Mouse (Mus musculus) granulocyte monocyte progenitor cell, adult 5-6 weeks (primary cell): ENCODE results near the gene Tyk2. TPM values are rescaled to one million over a fixed set of nuclear protein-coding genes. Genes with fewer than 3 reads are reported as not detected.

Experiments
- ATAC-seq: replicated peaks from 2 replicates; pipeline ENCODE4 v1.8.0; 2016; ENCODE audit warnings: mild to moderate bottlenecking, moderate TSS enrichment, inconsistent platforms; ENCODE audit not compliant: poor library complexity, severe bottlenecking
- total RNA-seq, 2 experiments: library from RNA; stranded (forward) in 1 of 2; stranded (reverse) in 1 of 2; fragments of 200-712, 200-1000 nt in 1 of 2; fragments of >200 nt in 1 of 2; fragmentation: Nextera tagmentation in 1 of 2; gene quantifications; 2 replicates each; pipeline ENCODE4 v1.2.3; 2014 to 2017

The Tyk2 gene
- total RNA-seq (2014; fragmentation: Nextera tagmentation) (27.1 and 28.6 TPM in 2 replicates), total RNA-seq (2017) (19.0 and 19.8 TPM in 2 replicates)

DNA sequence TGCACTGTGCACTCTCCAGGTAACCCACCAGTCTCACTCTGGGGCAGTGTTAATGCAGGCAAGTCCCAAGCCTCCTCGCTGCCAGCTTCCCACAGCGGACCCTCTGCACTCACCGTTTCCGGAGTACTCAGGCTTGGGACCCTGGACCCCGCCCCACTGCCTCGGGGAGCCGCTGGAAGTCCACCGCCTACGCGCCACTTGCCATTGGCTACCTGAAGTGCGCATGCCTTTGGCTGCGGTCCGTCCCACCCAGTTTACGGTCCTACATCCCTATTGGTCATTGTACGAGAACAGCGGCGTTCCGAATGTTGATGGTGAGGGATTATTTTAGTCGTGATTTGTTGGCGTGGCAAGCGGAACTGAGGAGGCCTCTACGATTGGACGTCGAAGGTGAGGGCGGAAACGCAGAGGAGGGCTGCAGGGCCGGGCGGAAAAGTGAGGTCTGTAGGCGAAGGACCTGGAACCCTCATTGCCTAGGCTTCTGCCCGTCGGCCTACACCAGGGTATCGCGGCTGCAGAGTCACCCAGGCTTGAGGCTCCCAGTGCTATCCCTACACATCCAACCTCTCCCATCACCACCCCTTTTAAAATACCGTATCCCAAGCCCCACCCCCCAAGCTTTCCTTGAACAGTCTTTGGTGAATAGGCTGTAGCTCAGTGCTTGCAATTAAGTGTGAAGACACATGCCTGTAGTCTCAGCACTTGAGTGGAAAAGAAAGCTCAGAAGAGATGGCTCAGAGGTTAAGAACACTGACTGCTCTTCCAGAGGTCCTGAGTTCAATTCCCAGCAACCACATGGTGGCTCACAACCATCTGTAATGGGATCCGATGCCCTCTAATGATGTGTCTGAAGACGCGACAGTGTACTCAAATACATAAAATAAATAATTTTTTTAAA is at the start of gene Tyk2:
Gene Tyk2 (minus strand): TSS at position 185 of the 898 bp plus-strand sequence.
- peak; percentile 83 for ATAC-seq

DNA sequence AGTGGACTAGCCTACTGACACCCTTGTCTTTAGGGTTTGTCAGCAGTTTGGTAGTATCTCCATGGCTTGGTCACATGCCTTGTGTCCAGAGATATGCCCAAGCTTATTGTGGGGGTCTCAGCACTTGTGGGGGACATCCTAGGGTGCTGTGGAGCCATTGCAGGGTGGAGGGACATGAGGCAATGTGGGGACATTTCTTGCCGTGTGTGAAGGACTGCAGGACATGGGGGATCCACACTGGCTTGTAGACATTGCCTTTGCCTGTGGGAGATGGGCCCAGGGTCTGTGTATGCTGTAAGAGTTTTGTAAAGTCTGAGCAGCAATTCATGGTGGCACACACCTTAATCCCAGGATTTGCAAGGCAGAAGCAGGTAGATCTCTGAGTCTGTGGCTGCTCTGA is 49.8 kb upstream of the Tyk2 start:
- ATAC-seq, result no peak

DNA sequence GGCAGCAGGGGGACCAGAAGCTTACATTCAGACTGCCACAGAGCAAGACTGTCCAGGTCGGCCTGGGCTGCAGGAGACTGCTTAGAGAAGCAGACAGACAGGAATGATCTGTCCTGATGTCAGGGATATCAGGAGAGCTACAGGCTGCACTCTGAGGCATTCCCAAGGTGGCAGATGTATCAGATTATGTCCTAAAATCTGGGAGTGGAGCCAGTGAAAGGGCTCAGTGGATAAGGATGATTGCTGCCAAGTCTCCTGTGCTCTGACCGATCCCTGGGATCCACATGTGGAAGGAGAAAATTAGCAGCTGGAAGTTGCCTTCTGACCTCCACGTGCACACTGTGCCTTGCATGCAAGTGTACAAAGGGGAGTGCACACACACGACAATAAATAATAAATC is 49.4 kb upstream of the Tyk2 start:
- no peak for ATAC-seq

DNA sequence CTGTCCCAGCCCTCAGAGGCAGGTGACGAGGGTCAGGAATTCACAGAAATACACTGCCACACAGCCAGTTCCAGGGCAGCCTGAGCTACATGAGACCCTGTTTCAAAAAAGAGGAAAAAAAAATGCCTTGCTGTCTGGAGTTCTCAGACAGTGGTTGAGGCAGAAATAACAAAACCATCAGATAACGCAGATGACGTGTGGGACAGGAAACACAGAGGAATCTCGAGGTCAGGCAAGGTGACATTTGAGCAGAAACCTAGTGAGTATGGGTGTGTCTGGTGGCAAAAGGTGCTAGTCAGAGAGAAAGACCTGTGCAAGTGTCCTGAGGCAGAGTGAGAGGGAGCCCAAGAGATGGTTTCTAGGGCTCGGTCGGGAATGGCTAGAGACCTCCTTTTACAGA is 41.3 kb upstream of the Tyk2 start:
- no peak for ATAC-seq

DNA sequence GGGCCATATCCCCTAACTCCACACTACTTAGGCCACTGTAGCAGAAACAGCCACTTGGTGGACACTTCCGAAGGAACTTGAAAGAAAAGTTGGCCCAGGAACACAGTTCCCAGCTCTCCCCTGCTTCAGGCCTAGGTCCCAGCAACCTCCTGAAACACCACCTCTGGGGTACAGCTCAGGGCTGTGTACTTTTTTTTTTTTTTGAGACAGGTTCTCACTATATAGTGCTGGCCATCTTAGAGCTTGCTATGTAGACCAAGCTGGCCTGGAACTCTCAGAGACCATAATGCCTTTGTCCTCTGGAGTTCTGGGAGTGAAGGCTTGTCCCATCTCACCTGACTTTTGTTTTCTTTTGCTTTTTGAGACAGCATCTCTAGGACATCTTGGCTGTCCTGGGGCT is 38.1 kb upstream of the Tyk2 start:
- no peak for ATAC-seq

DNA sequence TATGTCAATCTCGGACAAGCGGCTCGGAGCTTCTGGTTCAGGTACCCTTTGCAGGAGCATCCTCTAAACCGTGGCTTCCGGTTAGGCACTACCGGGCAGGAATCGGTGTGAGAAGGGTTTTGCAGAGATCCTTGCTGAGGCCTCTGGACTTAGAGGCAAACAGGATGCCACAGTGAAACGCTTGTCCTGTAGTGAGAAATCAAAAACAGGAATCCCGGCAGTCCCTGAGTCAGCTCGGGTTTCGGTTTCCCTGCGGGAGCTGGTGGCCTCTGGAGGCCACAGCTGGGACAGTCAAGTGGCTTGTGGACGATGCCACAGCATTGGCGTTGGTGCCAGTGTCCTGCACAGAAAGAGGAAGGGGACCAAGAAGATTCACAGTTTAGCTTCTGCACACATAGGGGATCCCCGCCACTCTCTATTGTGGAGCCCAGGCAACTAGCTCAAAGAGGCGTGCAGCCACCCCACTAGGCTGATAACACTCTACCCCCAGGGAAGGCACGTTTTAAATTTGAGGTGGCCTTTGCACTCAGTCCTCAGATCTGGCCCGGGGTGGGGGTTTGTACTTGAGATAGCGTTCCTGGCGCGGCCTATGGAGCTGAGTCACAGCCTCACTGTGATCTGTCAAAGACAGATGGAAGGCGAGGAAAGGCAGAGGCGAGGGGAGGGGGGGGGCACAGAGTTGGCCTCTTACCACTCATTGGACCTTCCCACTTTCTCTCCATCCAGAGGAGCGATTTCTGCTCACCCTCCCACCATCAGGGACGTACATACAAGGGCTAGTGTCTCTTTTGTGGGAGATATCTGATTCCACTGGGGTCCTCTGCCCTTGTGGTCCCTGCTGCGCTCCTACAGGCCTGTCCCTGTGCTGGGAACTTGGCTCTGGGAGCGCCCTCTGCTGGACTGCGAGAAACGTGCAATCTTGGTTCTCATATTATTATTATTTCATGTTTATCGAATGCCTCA is 37.4 kb upstream of the Tyk2 start:
- peak; percentile 69 for ATAC-seq

DNA sequence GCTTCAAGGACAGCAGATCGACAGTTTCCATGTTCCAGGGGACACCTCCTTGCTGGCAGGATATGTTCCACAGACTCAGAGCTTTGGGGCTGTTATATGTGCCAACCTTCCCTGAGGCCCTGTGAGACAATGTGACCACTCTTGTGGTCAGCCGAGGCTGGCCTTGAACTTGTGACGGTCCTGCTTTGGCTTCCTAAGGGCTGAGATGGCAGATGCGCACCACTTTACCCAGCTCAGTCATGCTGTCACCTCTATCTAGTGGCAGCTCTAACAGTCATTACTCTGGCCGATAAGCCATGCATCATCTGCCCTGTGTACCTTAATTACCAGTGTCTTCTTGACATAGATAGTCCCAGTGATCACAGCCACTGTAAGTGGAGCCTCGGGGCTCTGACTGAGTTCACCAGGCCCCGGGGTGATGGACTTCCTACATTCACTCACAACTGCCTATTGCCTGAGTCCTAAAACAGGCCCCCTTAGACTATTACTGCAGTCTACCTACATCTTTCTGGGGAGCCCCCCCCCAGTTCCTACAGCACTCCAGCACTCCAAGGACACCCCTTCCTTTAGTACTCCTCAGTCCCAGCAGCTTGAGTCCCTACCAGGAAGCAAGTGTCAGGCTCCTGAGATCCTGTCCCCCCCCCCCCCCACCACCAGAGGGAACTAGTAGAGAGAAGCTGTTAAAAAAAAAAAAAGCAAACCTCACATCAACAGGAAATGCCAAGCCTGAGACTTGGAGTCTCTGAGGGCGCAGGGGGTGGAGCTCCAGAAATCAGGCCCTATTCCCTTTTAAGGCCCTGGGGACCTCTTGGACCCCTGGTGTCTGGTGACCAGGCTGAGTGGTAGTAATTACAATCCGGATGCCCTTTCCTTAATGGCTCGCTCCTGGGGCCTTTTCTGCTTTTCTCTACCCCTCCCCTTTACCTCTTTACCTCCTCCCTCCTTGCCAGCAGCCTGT is 36.4 kb upstream of the Tyk2 start:
- ATAC-seq, result peak; percentile 21

DNA sequence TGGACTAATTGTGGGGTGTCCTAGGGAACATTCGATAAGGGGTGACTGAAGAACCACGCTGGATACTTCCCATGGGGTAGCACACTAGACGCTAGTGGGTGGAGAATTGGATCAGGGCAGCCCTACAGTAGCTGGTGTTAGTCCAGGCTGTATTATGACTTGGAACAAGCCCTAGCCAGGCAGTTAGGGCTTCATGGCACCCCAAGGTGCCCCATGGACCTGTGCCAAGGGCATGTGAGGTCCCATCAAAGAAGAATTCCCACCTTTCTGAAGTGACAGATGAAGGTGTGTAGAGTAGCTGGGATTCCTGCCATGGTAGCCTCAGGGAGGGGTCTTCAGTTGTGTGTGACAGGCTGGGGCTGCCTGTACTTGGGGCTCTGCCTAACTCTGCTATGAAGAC is 35.5 kb upstream of the Tyk2 start:
- ATAC-seq, result no peak

DNA sequence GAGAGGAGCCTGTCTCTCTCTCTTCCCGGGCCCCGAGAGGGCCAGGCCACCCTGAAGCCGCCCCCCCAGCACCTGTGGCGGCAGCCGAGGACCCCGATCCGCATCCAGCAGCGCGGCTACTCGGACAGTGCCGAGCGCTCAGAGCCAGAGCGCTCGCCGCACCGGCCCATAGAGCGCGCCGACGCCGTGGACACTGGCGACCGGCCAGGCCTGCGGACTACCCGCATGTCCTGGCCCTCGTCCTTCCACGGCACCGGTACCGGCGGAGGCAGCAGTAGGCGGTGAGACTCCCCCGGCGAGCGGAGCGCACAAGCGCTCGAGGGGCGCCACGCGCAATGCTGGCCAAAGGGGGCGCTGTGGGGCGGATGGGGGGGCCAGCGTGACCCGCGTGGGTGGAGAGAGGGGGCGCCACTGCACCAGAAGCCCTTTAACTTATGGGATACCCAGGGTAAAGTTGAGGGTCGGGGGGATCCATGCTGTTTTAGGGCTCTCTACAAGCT is 35.0 kb upstream of the Tyk2 start:
- ATAC-seq, result no peak

DNA sequence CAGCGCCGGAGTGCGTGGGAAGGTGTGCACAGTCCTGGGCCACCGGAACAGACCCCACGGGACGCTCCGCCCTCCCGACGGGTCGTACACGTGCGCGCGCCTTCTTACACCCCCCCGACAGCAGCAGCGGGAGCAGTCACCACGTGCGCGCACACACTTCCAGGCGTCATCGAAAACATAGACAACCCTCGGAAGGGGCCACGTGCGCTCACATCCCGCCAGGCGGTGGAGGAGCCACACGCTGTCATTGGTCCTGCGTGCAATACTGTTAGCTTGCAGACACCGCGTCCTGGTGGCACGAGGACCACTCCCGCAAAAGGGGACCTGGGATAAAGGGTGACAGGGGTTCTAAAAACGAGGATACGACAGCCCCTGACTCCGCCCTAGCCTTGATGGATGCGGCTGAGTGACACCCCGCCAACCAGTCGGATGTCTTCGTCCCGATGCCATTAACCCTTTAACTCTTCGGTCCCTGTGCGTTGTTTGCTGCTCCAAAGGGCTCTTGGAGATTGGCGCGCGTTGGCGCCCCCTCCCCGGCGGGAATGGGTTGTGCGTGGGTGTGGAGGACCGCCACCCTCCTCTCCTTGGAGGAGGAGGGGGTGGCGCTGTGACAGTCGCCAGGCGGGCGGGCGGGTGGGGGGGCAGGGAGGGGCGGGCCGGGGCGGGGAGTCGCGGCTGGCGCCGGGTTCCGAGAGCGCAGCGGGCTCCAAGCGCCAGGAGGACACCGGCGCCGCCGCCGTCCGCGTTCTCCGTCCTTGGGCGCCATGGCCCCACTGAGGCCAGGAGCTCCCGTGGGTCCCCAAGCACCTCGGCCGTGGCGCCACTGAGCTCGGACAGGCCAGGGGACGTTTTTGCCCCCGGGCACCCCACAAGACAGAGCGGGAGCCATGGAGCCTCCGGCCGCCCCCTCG is 34.3 kb upstream of the Tyk2 start, which contains the start of gene Pde4a:
Gene Pde4a (plus strand): TSS at position 674 of the 911 bp plus-strand sequence.
- ATAC-seq, result no peak

DNA sequence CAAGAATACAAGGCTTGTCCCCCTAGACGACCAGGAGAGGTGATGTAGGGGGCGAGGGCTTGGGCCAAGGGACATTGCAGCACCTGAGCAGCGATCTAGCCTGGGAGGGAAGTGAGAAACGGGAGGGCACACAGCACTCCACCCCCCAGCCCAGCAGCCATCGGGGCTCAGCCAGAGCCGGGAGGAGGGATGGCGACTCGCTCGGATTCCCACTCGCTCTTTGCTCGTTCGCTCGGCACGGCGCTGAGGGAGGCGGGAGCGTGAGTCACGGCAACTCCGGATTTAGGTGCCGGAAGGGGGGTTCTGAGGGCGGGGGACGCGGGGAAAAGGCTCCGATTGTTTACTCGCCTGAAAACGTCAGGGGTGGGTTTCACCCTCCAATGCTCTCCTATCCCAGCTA is 33.0 kb upstream of the Tyk2 start:
- ATAC-seq, result peak; percentile 5

DNA sequence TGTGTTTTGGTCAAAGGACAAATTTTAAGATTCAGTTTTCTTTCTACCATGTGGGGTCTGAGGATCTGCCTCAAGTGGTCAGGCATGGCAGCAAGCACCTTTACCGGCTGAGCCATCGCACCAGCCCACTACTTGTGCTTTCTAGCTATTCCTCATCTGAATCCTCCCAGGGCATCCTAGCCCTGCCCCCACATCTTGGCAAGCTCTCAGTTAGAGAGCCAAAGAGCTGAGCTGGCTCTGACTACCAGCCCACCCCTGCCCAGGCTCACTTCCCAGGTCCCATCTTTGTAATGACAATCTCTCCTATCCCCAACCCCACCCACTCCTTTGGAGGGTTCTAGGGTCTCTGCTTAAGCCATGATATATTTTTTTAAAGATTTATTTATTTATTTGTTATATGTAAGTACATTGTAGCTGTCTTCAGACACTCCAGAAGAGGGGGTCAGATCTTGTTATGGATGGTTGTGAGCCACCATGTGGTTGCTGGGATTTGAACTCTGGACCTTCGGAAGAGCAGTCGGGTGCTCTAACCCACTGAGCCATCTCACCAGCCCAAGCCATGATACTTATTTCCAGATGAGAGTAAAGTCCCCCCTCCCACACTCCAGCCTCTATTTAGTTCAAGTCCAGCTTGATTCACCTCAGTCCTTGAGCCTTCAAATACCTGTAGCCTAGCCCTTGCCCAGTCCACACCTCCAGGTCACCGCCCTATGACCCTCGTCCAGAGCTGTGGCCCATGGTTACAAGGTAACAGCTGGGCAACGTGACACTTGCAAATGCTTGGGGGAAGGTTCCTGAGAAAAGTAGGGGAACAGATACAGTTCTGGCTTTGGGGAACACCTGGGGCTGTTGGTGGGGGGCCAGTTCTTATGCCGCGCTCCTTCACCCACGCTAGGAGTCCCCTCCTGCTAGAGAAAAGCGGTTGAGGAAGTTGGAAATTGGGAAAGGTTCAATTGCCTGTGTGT is 32.3 kb upstream of the Tyk2 start:
- ATAC-seq, result no peak; the same call in 1 of the 2 replicates

DNA sequence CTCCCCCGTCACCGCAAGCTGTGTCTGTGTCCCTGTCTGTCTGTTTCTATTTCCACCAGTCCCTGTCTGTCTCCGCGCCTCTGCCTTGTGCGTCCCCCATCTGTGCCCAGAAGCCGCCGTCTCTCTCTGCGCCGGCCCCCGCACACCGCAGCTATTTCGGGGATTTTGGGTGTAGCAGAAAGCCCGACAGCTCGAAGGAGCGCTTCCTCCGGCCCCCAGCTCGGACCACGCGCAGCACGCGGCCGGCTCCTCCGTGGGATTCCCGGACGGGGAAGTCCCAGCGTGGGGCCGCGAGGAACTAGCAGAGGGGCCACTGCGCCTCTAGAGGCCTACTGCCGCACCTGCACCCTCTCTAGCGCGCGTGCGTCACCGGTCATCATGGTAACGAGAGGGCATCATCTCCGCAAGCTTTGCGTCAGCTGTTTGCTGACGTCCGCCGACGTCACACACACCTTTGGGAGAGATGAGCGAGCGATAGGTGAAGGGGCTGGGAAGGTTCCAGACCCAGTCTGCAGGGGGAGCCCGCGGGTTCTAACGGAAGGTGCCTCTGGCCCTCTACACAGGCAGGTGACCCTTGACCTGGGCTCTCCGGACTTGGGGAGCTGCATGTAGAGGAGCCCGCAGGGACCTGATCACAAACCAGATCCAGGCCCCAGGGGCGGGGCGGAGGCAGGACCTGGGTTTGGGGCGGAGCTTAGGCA is 30.3 kb upstream of the Tyk2 start:
- ATAC-seq, result peak; percentile 87

DNA sequence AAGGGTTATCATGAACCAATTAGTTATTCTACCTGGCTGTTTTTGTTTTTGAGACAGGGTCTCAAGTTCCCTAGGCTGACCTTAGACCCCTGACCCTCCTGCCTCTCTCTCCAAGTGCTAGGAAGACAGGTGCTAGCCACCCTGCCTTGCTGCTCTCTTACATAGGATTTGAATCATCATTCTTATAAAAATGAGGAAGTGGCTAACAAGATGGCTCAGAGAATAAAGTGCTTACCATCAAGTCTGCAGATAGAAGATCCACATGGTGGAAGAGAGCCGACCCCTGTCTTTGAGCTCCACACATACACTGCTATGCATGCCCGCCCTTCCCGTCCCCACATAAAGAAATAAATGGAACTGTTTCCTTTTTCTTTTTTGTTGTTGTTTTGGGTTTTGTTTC is 23.7 kb upstream of the Tyk2 start:
- ATAC-seq, result 0 out of 2 replicates have a peak, but pooled peaks have one; percentile 14

DNA sequence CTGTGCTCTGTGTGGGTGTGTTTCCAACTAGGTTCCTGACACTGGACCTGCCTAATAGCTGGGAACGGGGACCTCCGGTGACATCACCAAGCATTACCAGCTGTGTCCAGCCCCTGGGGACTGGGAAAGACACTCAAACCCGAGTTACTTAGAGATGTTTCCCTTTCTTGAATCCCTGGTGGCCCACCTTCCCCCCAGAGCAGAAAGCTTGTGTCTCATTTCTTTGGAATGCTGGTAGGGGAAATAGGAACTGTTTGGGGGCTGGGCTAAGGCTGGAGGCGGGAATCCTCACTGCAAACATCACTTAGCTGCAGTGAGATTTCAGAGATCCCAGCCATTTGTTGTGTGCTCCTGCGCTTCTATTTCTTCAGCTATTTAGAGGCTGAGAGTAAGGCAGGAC is 22.8 kb upstream of the Tyk2 start:
- no peak for ATAC-seq

DNA sequence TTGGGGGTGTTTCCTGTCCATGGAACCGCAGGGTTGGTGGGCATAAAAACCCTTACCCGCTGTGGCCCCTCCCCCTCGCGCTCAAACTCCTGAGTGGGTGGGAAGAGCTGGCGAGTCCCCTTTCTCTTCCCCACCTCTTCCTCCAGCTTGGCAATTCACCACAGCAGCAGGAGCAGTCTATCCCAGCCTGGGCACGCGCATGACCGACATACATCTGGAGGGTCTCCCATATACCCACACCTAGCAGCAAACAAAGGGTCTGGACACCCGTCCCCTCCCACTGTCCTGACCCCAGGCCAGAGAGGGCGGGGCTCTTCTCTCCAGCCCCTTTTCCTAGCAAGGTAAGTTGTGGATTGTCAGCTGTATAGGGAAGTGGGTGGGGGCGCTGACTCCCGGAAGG is 22.3 kb upstream of the Tyk2 start:
- ATAC-seq, result no peak

DNA sequence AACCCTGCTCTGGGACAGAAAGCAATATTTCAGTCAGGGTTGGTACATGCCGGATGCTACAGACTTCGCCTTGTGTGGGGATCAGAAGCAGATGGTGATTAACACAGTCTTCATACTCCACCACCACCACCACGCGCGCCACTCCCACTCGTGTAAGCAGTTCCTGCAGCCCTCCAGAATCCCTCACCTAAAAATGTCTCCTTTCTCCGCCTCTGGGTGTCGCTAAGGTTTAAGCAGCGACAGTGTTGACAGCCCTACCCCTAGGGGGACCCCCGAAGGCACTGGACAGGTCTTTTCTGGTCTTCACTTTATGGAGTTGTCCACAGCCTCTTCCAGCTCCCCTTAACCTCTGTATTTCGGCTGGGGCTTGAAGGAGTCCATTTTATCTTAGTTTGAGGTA is 21.7 kb upstream of the Tyk2 start:
- peak; percentile 68 for ATAC-seq
